Mouse (Mus musculus) cerebellum, adult 8-10 months (tissue): ENCODE results near the gene Ppp1r37.
"Not testable (repeated sequence)": the region's sequence is repeated elsewhere in the genome, so short reads cannot be mapped to it uniquely, and the experiment has no call there.

Experiments used
- DNase-seq: peaks from one replicate; pipeline ENCODE4 v3.0.0; 2022

Ppp1r37 gene

GRCm38 (mm10) chr7:19562643-19563410 lies at the start of gene Ppp1r37:
Gene Ppp1r37 (minus strand): TSS chr7:19563076.
- no peak for DNase-seq

GRCm38 (mm10) chr7:19610969-19611368 lies 48.1 kb upstream of the Ppp1r37 start:
- DNase-seq, result no peak

GRCm38 (mm10) chr7:19609641-19610332 lies 46.9 kb upstream of the Ppp1r37 start:
- no peak for DNase-seq

GRCm38 (mm10) chr7:19607291-19607690 lies 44.4 kb upstream of the Ppp1r37 start:
- DNase-seq, result no peak

- DNase-seq, result not testable (repeated sequence)
Measured at GRCm38 (mm10) chr7:19604606-19605214, 41.8 kb upstream of the Ppp1r37 start.

- peak; percentile 95 for DNase-seq
Measured at GRCm38 (mm10) chr7:19603849-19604605, 41.2 kb upstream of the Ppp1r37 start, which contains the start of gene Clasrp. Gene Clasrp (minus strand): TSS chr7:19604486.

GRCm38 (mm10) chr7:19603055-19603454 lies 40.2 kb upstream of the Ppp1r37 start:
- no peak for DNase-seq

- no peak for DNase-seq
Measured at GRCm38 (mm10) chr7:19600562-19600961, 37.7 kb upstream of the Ppp1r37 start.

- no peak for DNase-seq
Measured at GRCm38 (mm10) chr7:19593061-19593730, 30.3 kb upstream of the Ppp1r37 start.

GRCm38 (mm10) chr7:19589917-19590316 lies 27.0 kb upstream of the Ppp1r37 start:
- peak; percentile 86 for DNase-seq

- DNase-seq, result no peak
Measured at GRCm38 (mm10) chr7:19589207-19589606, 26.3 kb upstream of the Ppp1r37 start.

- no peak for DNase-seq
Measured at GRCm38 (mm10) chr7:19586269-19586668, 23.4 kb upstream of the Ppp1r37 start.

GRCm38 (mm10) chr7:19580634-19581033 lies 17.8 kb upstream of the Ppp1r37 start:
- no peak for DNase-seq

GRCm38 (mm10) chr7:19579751-19580150 lies 16.9 kb upstream of the Ppp1r37 start:
- no peak for DNase-seq

GRCm38 (mm10) chr7:19578436-19578835 lies 15.6 kb upstream of the Ppp1r37 start:
- DNase-seq, result no peak

- DNase-seq, result peak; percentile 57
Measured at GRCm38 (mm10) chr7:19577877-19578414, 15.1 kb upstream of the Ppp1r37 start.

GRCm38 (mm10) chr7:19577141-19577852 lies 14.4 kb upstream of the Ppp1r37 start, which contains the start of the genes Zfp296 and Gemin7:
Gene Zfp296 (plus strand): TSS chr7:19577287.
Gene Gemin7 (minus strand): TSS chr7:19577595.
- DNase-seq, result peak; percentile 49

- no peak for DNase-seq
Measured at GRCm38 (mm10) chr7:19575559-19575958, 12.7 kb upstream of the Ppp1r37 start.

GRCm38 (mm10) chr7:19573776-19574140 lies 10.9 kb upstream of the Ppp1r37 start:
- DNase-seq, result no peak

- DNase-seq, result peak; percentile 79
Measured at GRCm38 (mm10) chr7:19572926-19573775, 10.3 kb upstream of the Ppp1r37 start.
